In genomic region chr3:122300983-122301919, GRCm38 (mm10) we compare ENCODE assay signal across 8 mouse cellular contexts. TPM values are rescaled to one million over a fixed set of nuclear protein-coding genes. Genes with fewer than 3 reads are reported as not detected.
DNase-seq lines count a peak whose midpoint lies in the region; ATAC-seq and TF ChIP-seq lines count a peak whose summit lies in the region.

No protein-coding gene starts in this region.

- TF ChIP-seq CTCF in left cerebral cortex, adult 2 months (IDR thresholded peaks at IDR 0.05) = no peak; the same call in 1 of the 2 replicates

- H3K4me2 ChIP-seq in hindbrain, embryonic 13.5 days = no peak overlapping the region
- H3K4me2 ChIP-seq in midbrain, embryonic 15.5 days = no peak overlapping the region

- no peak for ATAC-seq in hindbrain, embryonic 13.5 days (ENCODE audit: low FRiP score)
- no peak for ATAC-seq in midbrain, embryonic 15.5 days (replicated peaks)

- intact Hi-C loops in left cerebral cortex, adult 2 months (cut with DNase I) = no loop called here

- no peak overlapping the region for H3K4me3 ChIP-seq in hindbrain, embryonic 13.5 days
- H3K4me3 ChIP-seq in left cerebral cortex, adult 2 months = no peak overlapping the region
- H3K4me3 ChIP-seq in midbrain, embryonic 15.5 days = no peak overlapping the region

- 65% methylated on average over 9 of the region's 9 CpGs for WGBS in hindbrain, embryonic 13.5 days
- WGBS in midbrain, embryonic 15.5 days = 64% methylated on average over 9 of the region's 9 CpGs

- H3K9ac ChIP-seq in hindbrain, embryonic 13.5 days = no peak overlapping the region; the same call in 1 of the 2 replicates
- no peak overlapping the region for H3K9ac ChIP-seq in midbrain, embryonic 15.5 days

- DNase-seq in cerebellum, adult 11-12 months = peak; percentile 25
- no peak for DNase-seq in cerebellum, postnatal 36 days
- DNase-seq in retina, postnatal 1 day = peak; percentile 59
- DNase-seq in retina, embryonic 14.5 days (ENCODE audit: low spot score) = no peak
- DNase-seq in left cerebral cortex, adult 2 months (ENCODE audit: extremely low spot score in 1 of 2, low spot score in 2 of 2) = peak; percentile 63 to 77
- DNase-seq in B cell, adult 2 months = no peak

- H3K27me3 ChIP-seq in hindbrain, embryonic 13.5 days = no peaks in the 10 kb centered on the region
- no peaks in the 10 kb centered on the region for H3K27me3 ChIP-seq in midbrain, embryonic 15.5 days (replicated peaks)

- H3K36me3 ChIP-seq in hindbrain, embryonic 13.5 days = no peaks in the 10 kb centered on the region
- no peaks in the 10 kb centered on the region for H3K36me3 ChIP-seq in midbrain, embryonic 15.5 days (replicated peaks)

- peaks cover 27% of the 10 kb centered on the region for H3K4me1 ChIP-seq in hindbrain, embryonic 13.5 days (replicated peaks)
- H3K4me1 ChIP-seq in midbrain, embryonic 15.5 days = peaks cover 3% of the 10 kb centered on the region; the same call in 1 of the 2 replicates

- H3K27ac ChIP-seq in hindbrain, embryonic 13.5 days = peak overlapping the region; percentile 58
- H3K27ac ChIP-seq in left cerebral cortex, adult 2 months = peak overlapping the region; percentile 29; the same call in 1 of the 2 replicates
- H3K27ac ChIP-seq in midbrain, embryonic 15.5 days = peak overlapping the region; percentile 4; the same call in 1 of the 2 replicates

- no peaks in the 10 kb centered on the region for H3K9me3 ChIP-seq in hindbrain, embryonic 13.5 days
- no peaks in the 10 kb centered on the region for H3K9me3 ChIP-seq in midbrain, embryonic 15.5 days

RNA-seq across cellular contexts. Expression of gene Bcar3, which starts 7.3 kb away (rescaled TPM):
- 6.1 and 7.9 TPM in 2 replicates for polyA plus RNA-seq in hindbrain, embryonic 13.5 days (2015; fragmentation: Nextera tagmentation; extraction: Ambion mirVana)
- 10 to 100 TPM; 14.7 to 15.4 TPM for total RNA-seq in left cerebral cortex, adult 2 months (2021)
- 7.2 and 7.5 TPM in 2 replicates for polyA plus RNA-seq in midbrain, embryonic 15.5 days (2015; fragmentation: Nextera tagmentation; extraction: Ambion mirVana)

RNA-seq across cellular contexts. Expression of gene Dnttip2, which starts 27.1 kb away (rescaled TPM):
- polyA plus RNA-seq in hindbrain, embryonic 13.5 days (2015; fragmentation: Nextera tagmentation; extraction: Ambion mirVana) = 58.2 and 59.6 TPM in 2 replicates
- 10 to 100 TPM; 29.5 to 33.4 TPM for total RNA-seq in left cerebral cortex, adult 2 months (2021)
- 43.9 and 45.2 TPM in 2 replicates for polyA plus RNA-seq in midbrain, embryonic 15.5 days (2015; fragmentation: Nextera tagmentation; extraction: Ambion mirVana)

RNA-seq across cellular contexts. Expression of gene Gclm, which starts 55.9 kb away (rescaled TPM):
- 46.7 and 56.4 TPM in 2 replicates for polyA plus RNA-seq in hindbrain, embryonic 13.5 days (2015; fragmentation: Nextera tagmentation; extraction: Ambion mirVana)
- total RNA-seq in left cerebral cortex, adult 2 months (2021) = 10 to 100 TPM; 60.5 to 67.3 TPM
- polyA plus RNA-seq in midbrain, embryonic 15.5 days (2015; fragmentation: Nextera tagmentation; extraction: Ambion mirVana) = 40.3 and 45.8 TPM in 2 replicates

Comparison
In these comparisons a context has a peak if more than half of its experiments do, and no peak if none do; other contexts are left out.
1. DNase-seq: peak in cerebellum, adult 11-12 months (single experiment), retina, postnatal 1 day (single experiment) and left cerebral cortex, adult 2 months (2 of 2); none in cerebellum, postnatal 36 days (0 of 2), retina, embryonic 14.5 days (single experiment) and B cell, adult 2 months (0 of 2).
2. H3K27ac ChIP-seq: peak in every context shown above with its lines; median percentile 58 in hindbrain, embryonic 13.5 days; 29 in left cerebral cortex, adult 2 months; 4 in midbrain, embryonic 15.5 days.